Mouse (Mus musculus): Measurements from ENCODE around the gene Abr.

Abr gene

DNA sequence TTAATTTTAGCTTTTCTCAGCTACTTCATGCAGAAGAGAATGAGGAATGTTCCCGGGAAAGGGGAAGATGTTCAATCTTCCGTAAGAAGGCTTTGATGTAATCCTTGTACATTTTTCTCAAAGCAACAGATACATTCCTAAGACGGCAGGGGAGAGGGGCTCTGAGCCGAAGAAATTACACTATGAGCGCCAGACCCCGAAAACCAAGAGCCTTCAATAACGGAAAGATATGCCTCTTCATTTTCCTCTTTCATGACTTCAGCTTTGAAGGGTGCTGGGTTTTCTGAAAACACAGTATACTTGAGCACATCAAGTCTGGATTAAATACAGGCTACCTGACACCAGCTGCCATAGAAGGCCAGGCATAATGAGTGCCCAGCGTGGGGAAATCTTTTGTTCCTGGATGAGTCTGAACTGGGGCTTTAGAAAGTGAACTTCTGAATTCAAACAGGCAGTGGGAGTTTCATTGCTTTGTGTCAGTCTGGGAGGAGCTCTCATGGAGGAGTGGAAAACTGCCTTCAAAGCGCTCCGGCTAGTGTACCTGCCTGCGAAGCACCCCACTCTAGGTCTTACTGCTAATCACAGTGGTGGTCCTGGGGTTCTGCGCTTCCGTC is 239.3 kb downstream of the Abr start:
- no peak for DNase-seq (ENCODE audit: extremely low read depth, low read depth, low spot score)

DNA sequence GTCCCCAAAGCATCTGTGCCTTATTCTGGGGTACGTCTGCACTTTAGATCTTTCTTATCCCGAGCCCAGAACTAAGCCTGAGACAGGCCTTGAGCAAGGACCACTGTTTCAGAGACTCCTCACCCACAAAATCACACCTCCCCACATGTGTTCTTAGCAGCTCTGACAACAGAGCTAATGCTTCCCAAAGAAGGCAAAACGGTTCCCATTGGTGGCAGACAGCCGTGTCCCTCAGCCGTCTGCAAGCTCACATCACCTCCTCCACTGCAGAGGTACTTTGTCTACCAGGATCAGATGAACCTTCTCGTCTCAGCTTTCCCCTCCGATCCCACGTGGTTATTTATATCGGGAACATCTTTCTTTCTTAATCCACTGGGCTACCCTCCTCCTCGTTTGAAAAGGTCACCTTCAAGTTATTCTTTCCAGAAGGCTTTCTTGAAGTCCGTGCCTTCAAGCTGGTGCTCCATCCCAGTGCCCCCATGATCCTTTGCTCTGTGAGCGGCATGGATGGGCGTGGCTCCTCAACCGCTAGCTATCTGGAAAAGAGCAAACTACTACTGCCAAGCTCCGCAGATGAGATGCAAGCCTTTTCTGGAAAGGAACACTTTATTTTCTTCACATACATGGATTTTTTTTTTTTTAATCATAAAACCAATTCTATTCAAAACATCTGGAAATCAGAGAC is 240.8 kb downstream of the Abr start:
- no peak for DNase-seq (ENCODE audit: extremely low read depth, low read depth, low spot score)

GRCm38 (mm10) chr11:76379921-76380544 is 242.1 kb downstream of the Abr start:
- no peak for DNase-seq (ENCODE audit: extremely low read depth, low read depth, low spot score)

- no peak for DNase-seq (ENCODE audit: extremely low read depth, low read depth, low spot score)
These were observed 245.7 kb downstream of the Abr start for GRCm38 (mm10) chr11:76376425-76376824.

GRCm38 (mm10) chr11:76374491-76375185 is 247.5 kb downstream of the Abr start:
- DNase-seq (ENCODE audit: extremely low read depth, low read depth, low spot score) = peak; percentile 55

DNA sequence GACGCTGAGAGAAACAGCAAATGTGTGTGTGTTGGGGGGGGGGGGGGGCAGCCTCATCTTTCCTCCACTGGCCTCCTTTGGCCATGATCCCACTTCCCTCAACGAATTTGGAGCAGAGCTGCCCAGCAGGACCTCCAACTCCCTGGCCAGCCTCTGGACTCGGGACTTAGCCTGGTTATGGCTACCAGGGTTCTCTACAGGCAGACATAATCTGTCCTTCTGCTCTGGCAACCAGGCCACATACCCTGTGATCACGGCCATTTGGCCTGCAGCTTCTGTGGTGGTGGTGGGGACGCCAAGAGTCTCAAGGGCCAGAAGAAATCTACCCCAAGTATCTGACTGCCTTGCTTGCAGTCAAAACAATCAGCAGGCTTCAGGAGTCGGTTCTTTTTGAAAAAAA is 249.6 kb downstream of the Abr start:
- DNase-seq (ENCODE audit: extremely low read depth, low read depth, low spot score) = no peak

DNA sequence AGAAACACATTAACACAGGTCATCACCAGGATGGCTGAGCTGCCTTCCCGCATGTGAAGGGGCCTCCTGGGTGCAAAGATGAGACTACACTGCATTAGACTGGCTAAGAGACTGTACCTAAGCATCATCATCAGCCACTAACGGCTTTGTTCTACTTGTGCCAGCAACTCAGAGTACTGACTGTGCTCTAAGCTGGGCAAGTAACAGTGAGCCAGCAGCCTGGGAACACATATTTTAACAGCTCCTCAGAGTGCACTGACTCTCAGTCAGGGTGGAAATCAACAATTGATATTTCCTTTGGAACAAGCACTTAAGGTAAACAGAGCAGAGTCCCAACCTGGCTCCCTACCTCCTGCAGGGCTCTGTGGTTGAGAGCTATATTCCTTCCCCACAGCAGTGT is 250.0 kb downstream of the Abr start:
- no peak for DNase-seq (ENCODE audit: extremely low read depth, low read depth, low spot score)

DNA sequence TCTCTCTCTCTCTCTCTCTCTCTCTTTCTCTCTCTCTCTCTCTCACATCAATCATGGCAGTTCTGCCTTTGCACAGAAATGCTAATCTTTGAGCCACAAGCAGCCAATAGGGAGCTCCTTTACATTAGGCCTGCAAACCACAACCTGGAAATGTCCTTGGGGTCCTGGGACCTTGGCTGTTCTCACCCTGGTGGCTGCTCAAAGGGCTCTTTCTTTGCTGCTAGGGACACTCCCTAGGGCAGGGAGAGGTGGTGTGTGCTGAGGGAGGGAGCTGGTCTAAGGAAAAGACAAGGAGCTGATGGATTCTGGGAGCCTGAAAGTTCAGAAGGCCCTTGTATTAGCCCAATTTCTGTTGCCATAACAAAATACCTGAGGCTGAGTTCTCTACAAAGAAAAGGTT is 251.6 kb downstream of the Abr start:
- no peak for DNase-seq (ENCODE audit: extremely low read depth, low read depth, low spot score)
